Mouse (Mus musculus) MEL (cell line): ENCODE measurements at regions not wholly inside any gene's neighbourhood (a gene's known extent, or its start where the extent isn't known, plus 50 kb on each side); places are given as distances from the start of the nearest gene placed in this dataset.

Source experiments
- DNase-seq: peaks from one replicate; pipeline ENCODE4 v3.0.0; 2011; ENCODE audit warnings: low read depth, low spot score
- H3K27ac ChIP-seq: 2 replicates; pipeline ENCODE4 v1.5.1; 2012; ENCODE audit warnings: low read depth, mild to moderate bottlenecking, control low read depth, low read length, moderate library complexity; ENCODE audit not compliant: control insufficient read depth
- H3K27me3 ChIP-seq, 2 experiments: fragments of 150-350 bp in 1 of 2; sonication (generic) in 1 of 2; 2 replicates each; pipeline ENCODE4 v1.6.1; 2012; ENCODE audit warnings: low read length in 2 of 2, mild to moderate bottlenecking in 2 of 2, improper control_type of control experiment in 1 of 2, moderate library complexity in 1 of 2; ENCODE audit not compliant: insufficient read depth in 2 of 2, control insufficient read depth in 1 of 2
- H3K36me3 ChIP-seq, 2 experiments: 2 replicates each; pipeline ENCODE4 v1.6.1; 2012 to 2014; ENCODE audit warnings: low read length in 2 of 2, improper control_type of control experiment in 1 of 2, inconsistent platforms in 1 of 2, mild to moderate bottlenecking in 1 of 2; ENCODE audit not compliant: insufficient read depth in 2 of 2, control insufficient read depth in 1 of 2
- H3K4me1 ChIP-seq, 2 experiments: fragments of 150-350 bp in 1 of 2; sonication (generic) in 1 of 2; 2 replicates each; pipeline ENCODE4 v1.6.1; 2012; ENCODE audit warnings: low read length in 2 of 2, improper control_type of control experiment in 1 of 2, mild to moderate bottlenecking in 1 of 2; ENCODE audit not compliant: insufficient read depth in 2 of 2, control insufficient read depth in 1 of 2
- H3K4me3 ChIP-seq, 2 experiments: fragments of 150-350 bp in 1 of 2; sonication (generic) in 1 of 2; 2 replicates each; pipeline ENCODE4 v1.5.1; 2012; ENCODE audit warnings: low read depth in 2 of 2, low read length in 2 of 2, mild to moderate bottlenecking in 2 of 2, moderate library complexity in 2 of 2, control low read depth in 1 of 2, improper control_type of control experiment in 1 of 2; ENCODE audit not compliant: control insufficient read depth in 1 of 2, insufficient read depth in 1 of 2
- H3K79me2 ChIP-seq: 2 replicates; pipeline ENCODE4 v1.6.1; 2012; ENCODE audit warnings: mild to moderate bottlenecking, low read length, moderate library complexity; ENCODE audit not compliant: control insufficient read depth, poor library complexity, insufficient read depth
- H3K9ac ChIP-seq: 2 replicates; pipeline ENCODE4 v1.6.1; 2012; ENCODE audit warnings: low read depth, mild to moderate bottlenecking, control low read depth, low read length, moderate library complexity; ENCODE audit not compliant: control insufficient read depth, poor library complexity, severe bottlenecking
- H3K9me3 ChIP-seq: fragments of 150-350 bp; sonication (generic); replicated peaks from 2 replicates; pipeline ENCODE4 v1.6.1; 2012; ENCODE audit warnings: mild to moderate bottlenecking, low read length, improper control_type of control experiment, moderate library complexity; ENCODE audit not compliant: insufficient read depth
- BHLHE40 ChIP-seq: IDR thresholded peaks from 2 replicates; pipeline ENCODE4 v1.6.1; 2012; ENCODE audit warnings: low read depth, mild to moderate bottlenecking, inconsistent platforms, low read length, improper control_type of control experiment, borderline replicate concordance
- CHD1 ChIP-seq: IDR thresholded peaks from 2 replicates; pipeline ENCODE4 v1.6.1; 2012; ENCODE audit warnings: low read depth, mild to moderate bottlenecking, inconsistent platforms, low read length, improper control_type of control experiment
- CHD2 ChIP-seq: IDR thresholded peaks from 2 replicates; pipeline ENCODE4 v1.6.1; 2011; ENCODE audit warnings: low read length, improper control_type of control experiment
- CTCF ChIP-seq, 3 experiments: IDR thresholded peaks in 2 of 3; conservative IDR thresholded peaks in 1 of 3; 2 replicates each; pipeline ENCODE4 v1.5.1; 2011 to 2012; ENCODE audit warnings: low read length in 3 of 3, low read depth in 2 of 3, mild to moderate bottlenecking in 2 of 3, improper control_type of control experiment in 1 of 3, inconsistent platforms in 1 of 3, mixed read lengths in 1 of 3, moderate library complexity in 1 of 3; ENCODE audit not compliant: control insufficient read depth in 1 of 3, insufficient read depth in 1 of 3, poor library complexity in 1 of 3, severe bottlenecking in 1 of 3
- EP300 ChIP-seq, 2 experiments: IDR thresholded peaks; 2 replicates each; pipeline ENCODE4 v1.6.1; 2011; ENCODE audit warnings: improper control_type of control experiment in 2 of 2, low read length in 2 of 2, low read depth in 1 of 2, mild to moderate bottlenecking in 1 of 2
- ETS1 ChIP-seq: IDR thresholded peaks from 2 replicates; pipeline ENCODE4 v1.6.1; 2012; ENCODE audit warnings: low read depth, mild to moderate bottlenecking, inconsistent platforms, low read length, improper control_type of control experiment, moderate library complexity
- GABPA ChIP-seq: IDR thresholded peaks from 2 replicates; pipeline ENCODE4 v1.6.1; 2012; ENCODE audit warnings: low read depth, mild to moderate bottlenecking, inconsistent platforms, low read length, improper control_type of control experiment, moderate library complexity
- KAT2A ChIP-seq: conservative IDR thresholded peaks from 2 replicates; pipeline ENCODE4 v1.6.1; 2012; ENCODE audit warnings: low read depth, low read length, improper control_type of control experiment, inconsistent platforms
- MAX ChIP-seq: IDR thresholded peaks from 2 replicates; pipeline ENCODE4 v1.6.1; 2011; ENCODE audit warnings: low read length, improper control_type of control experiment
- MEF2A ChIP-seq: IDR thresholded peaks from 2 replicates; pipeline ENCODE4 v1.6.1; 2014; ENCODE audit warnings: low read depth, mild to moderate bottlenecking, inconsistent platforms, low read length, improper control_type of control experiment; ENCODE audit not compliant: poor library complexity, insufficient replicate concordance, severe bottlenecking; ENCODE audit errors: extremely low read depth
- MYB ChIP-seq: IDR thresholded peaks from 2 replicates; pipeline ENCODE4 v1.6.1; 2011; ENCODE audit warnings: mild to moderate bottlenecking, low read depth, low read length, improper control_type of control experiment
- NELFE ChIP-seq: IDR thresholded peaks from 2 replicates; pipeline ENCODE4 v1.6.1; 2011; ENCODE audit warnings: low read depth, low read length, improper control_type of control experiment
- NRF1 ChIP-seq: IDR thresholded peaks from 2 replicates; pipeline ENCODE4 v1.6.1; 2014; ENCODE audit warnings: low read depth, mild to moderate bottlenecking, inconsistent platforms, low read length, improper control_type of control experiment, moderate library complexity; ENCODE audit not compliant: poor library complexity, insufficient read depth, severe bottlenecking
- RCOR1 ChIP-seq: IDR thresholded peaks from 2 replicates; pipeline ENCODE4 v1.6.1; 2012; ENCODE audit warnings: low read depth, mild to moderate bottlenecking, inconsistent platforms, low read length, improper control_type of control experiment
- SMC3 ChIP-seq: IDR thresholded peaks from 2 replicates; pipeline ENCODE4 v1.6.1; 2011; ENCODE audit warnings: low read depth, low read length, improper control_type of control experiment
- TCF12 ChIP-seq: IDR thresholded peaks from 2 replicates; pipeline ENCODE4 v1.6.1; 2014; ENCODE audit warnings: low read depth, mild to moderate bottlenecking, inconsistent platforms, low read length, improper control_type of control experiment, moderate library complexity
- USF1 ChIP-seq: IDR thresholded peaks from 2 replicates; pipeline ENCODE4 v1.6.1; 2014; ENCODE audit warnings: low read depth, mild to moderate bottlenecking, inconsistent platforms, low read length, improper control_type of control experiment, moderate library complexity
- USF2 ChIP-seq, 2 experiments: IDR thresholded peaks; 2 replicates each; pipeline ENCODE4 v1.6.1; 2011 to 2012; ENCODE audit warnings: improper control_type of control experiment in 2 of 2, low read length in 2 of 2, borderline replicate concordance in 1 of 2, inconsistent platforms in 1 of 2, low read depth in 1 of 2, mild to moderate bottlenecking in 1 of 2; ENCODE audit not compliant: insufficient read depth in 1 of 2
- ZC3H11A ChIP-seq: IDR thresholded peaks from 2 replicates; pipeline ENCODE4 v1.6.1; 2012; ENCODE audit warnings: low read depth, mild to moderate bottlenecking, inconsistent platforms, low read length, improper control_type of control experiment
- ZKSCAN1 ChIP-seq: IDR thresholded peaks from 2 replicates; pipeline ENCODE4 v1.6.1; 2012; ENCODE audit warnings: low read depth, mild to moderate bottlenecking, inconsistent platforms, low read length, improper control_type of control experiment, moderate library complexity
- ZMIZ1 ChIP-seq: IDR thresholded peaks from 2 replicates; pipeline ENCODE4 v1.6.1; 2012; ENCODE audit warnings: low read depth, mild to moderate bottlenecking, inconsistent platforms, low read length, improper control_type of control experiment, moderate library complexity
- ZNF384 ChIP-seq: IDR thresholded peaks from 2 replicates; pipeline ENCODE4 v1.6.1; 2012; ENCODE audit warnings: low read depth, mild to moderate bottlenecking, inconsistent platforms, low read length, improper control_type of control experiment

DNA sequence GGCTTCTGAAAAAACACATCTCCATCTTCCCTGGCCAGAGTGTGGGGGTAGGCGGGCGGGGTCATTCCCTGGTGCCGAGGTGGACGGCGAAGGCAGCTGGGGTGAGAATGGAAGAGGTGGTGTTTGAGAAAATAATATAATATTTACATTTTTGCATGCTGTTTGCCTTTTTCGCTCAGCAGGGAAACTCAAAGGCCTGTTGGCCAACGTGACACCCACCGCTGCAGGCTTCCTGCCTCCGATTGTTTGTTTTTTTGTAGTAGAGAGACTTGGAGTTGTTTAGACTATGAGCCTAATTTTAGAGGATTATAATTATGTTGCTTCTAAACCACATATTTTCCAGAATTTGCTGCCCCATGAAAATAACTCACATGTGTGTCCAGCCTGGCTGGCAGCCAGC, 147.2 kb upstream of the Irx3 start:
- Histone ChIP-seq H3K4me3 (no peak overlapping the region), H3K4me1 (no peaks in the 10 kb centered on the region), H3K9me3 (no peaks in the 10 kb centered on the region), H3K79me2 (no peaks in the 10 kb centered on the region), H3K27ac (no peak overlapping the region), H3K36me3 (no peaks in the 10 kb centered on the region), H3K27me3 (no peaks in the 10 kb centered on the region), H3K9ac (no peak overlapping the region)
- no peak for TF ChIP-seq BHLHE40
- no peak for TF ChIP-seq MAX
- TF ChIP-seq GABPA: no peak
- no peak for TF ChIP-seq TCF12
- TF ChIP-seq KAT2A: no peak
- TF ChIP-seq CHD1: no peak
- no peak for TF ChIP-seq MYB
- no peak for TF ChIP-seq NELFE
- no peak for TF ChIP-seq CHD2
- no peak for TF ChIP-seq ZC3H11A
- TF ChIP-seq NRF1: no peak
- no peak for TF ChIP-seq RCOR1
- TF ChIP-seq EP300 (IDR thresholded peaks at IDR 0.05; ENCODE audit: low read depth in 1 of 2, low read length in 2 of 2): no peak
- no peak for TF ChIP-seq ZMIZ1
- no peak for TF ChIP-seq CTCF (IDR thresholded peaks at IDR 0.05 in 2 of 3, conservative IDR thresholded peaks at IDR 0.05 in 1 of 3; ENCODE audit: control insufficient read depth in 1 of 3, insufficient read depth in 1 of 3, low read depth in 2 of 3, low read length in 3 of 3, poor library complexity in 1 of 3, severe bottlenecking in 1 of 3)
- TF ChIP-seq ETS1: no peak
- no peak for TF ChIP-seq SMC3
- no peak for TF ChIP-seq USF2 (IDR thresholded peaks at IDR 0.05; ENCODE audit: borderline replicate concordance in 1 of 2, insufficient read depth in 1 of 2, low read depth in 1 of 2, low read length in 2 of 2)
- DNase-seq: no peak

DNA sequence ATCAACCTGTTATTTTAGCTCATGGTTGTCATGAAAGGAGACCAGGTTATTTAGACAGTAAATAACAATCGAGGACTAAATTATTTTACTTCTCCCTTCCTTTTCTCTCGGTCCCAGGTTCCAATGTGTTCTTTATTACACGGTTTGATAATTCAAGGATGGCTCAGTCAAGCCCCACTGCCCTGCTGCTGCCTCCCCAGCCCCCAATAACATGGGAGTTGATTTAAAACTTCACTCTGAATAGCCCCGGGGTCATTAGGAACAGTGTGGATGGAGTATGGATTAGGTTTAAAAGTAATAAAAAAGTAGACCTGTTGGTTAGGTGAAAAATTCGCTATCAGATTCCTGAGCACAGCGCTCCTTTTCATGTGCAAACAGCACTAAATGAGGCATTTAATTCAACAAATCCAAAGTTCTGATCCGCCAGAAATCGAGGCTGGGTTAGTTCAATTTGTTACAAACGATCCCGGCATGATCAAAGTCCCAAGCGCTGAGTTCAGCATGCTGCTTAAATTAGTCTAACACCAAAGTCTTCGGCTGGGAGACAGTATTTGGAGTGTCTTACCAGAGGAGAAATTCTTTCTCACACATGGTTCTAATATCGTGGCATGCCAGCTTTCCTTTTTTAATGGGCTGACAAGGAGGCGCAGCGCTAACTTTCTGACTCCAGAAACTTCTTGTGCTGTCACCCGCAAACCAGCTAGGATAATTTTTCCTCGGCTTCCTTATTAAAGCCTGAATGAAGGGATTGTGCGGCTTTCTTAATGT, 146.5 kb upstream of the Irx3 start:
- no peaks in the 10 kb centered on the region for H3K79me2 ChIP-seq
- TF ChIP-seq ZNF384: no peak
- no peak for TF ChIP-seq ETS1
- TF ChIP-seq MEF2A: no peak
- TF ChIP-seq EP300 (IDR thresholded peaks at IDR 0.05; ENCODE audit: low read depth in 1 of 2, low read length in 2 of 2): no peak
- no peak for TF ChIP-seq CTCF (IDR thresholded peaks at IDR 0.05 in 2 of 3, conservative IDR thresholded peaks at IDR 0.05 in 1 of 3; ENCODE audit: control insufficient read depth in 1 of 3, insufficient read depth in 1 of 3, low read depth in 2 of 3, low read length in 3 of 3, poor library complexity in 1 of 3, severe bottlenecking in 1 of 3)
- no peak for TF ChIP-seq ZKSCAN1
- TF ChIP-seq USF1: no peak
- TF ChIP-seq MAX: no peak
- H3K4me3 ChIP-seq: no peak overlapping the region
- no peaks in the 10 kb centered on the region for H3K27me3 ChIP-seq
- H3K4me1 ChIP-seq: no peaks in the 10 kb centered on the region
- no peak overlapping the region for H3K9ac ChIP-seq
- H3K36me3 ChIP-seq: no peaks in the 10 kb centered on the region
- no peaks in the 10 kb centered on the region for H3K9me3 ChIP-seq
- H3K27ac ChIP-seq: no peak overlapping the region
- DNase-seq: no peak
